Mouse (Mus musculus) spleen, embryonic (tissue): ENCODE data around the gene Tsnax.

ENCODE experiments used
- CTCF ChIA-PET: fragments of 350-600 bp; sonication (Branson Sonifier 250); formaldehyde crosslinking; loops from one replicate; lab custom pipeline; 2022; lab: Charles Lee

Tsnax gene

GRCm38 (mm10) chr8:125080388-125081344 is 67.9 kb downstream of the Tsnax start:
- CTCF ChIA-PET, result interaction anchor here (0.7 kb wide), 1 partner anchor 1317 kb away, joined by 5 read pairs; no protein-coding TSS in a partner anchor

GRCm38 (mm10) chr8:125083746-125084145 is 70.9 kb downstream of the Tsnax start:
- CTCF ChIA-PET, result interaction anchor here (0.7 to 1.1 kb wide), 3 partner anchors 13 to 16 kb away, joined by 3 to 9 read pairs (median 4); no protein-coding TSS in a partner anchor
